Mouse (Mus musculus): ENCODE measurements around the gene Sstr2. TPM values are rescaled to one million over a fixed set of nuclear protein-coding genes. Genes with fewer than 3 reads are reported as not detected.

The Sstr2 gene
- total and polyA plus RNA-seq, 3 experiments = 0.77 to 0.82 TPM; not detected in 1

- no peaks in the 10 kb centered on the region for H3K27me3 ChIP-seq (ENCODE audit: control insufficient read depth in 1 of 2, insufficient read depth in 2 of 2, low read length in 2 of 2)
- peaks cover 7 to 24% of the 10 kb centered on the region in 2 experiments for H3K4me1 ChIP-seq (ENCODE audit: control insufficient read depth in 1 of 2, insufficient read depth in 2 of 2, low read length in 2 of 2)
- DNase-seq (ENCODE audit: low read depth, low spot score) = peak; percentile 90
- peak; percentile 71; the same call in 1 of the 2 replicates for TF ChIP-seq TBP (IDR thresholded peaks at IDR 0.05; ENCODE audit: low read depth, low read length)
- TF ChIP-seq ELF1 (IDR thresholded peaks at IDR 0.05; ENCODE audit: low read depth, low read length) = peak; percentile 96
- TF ChIP-seq UBTF (IDR thresholded peaks at IDR 0.05; ENCODE audit: borderline replicate concordance, insufficient read depth, low read depth, low read length) = 0 out of 2 replicates have a peak, but pooled peaks have one; percentile 40
- peak; percentile 35; the same call in 1 of the 2 replicates for TF ChIP-seq E2F4 (IDR thresholded peaks at IDR 0.05; ENCODE audit: borderline replicate concordance, low read depth, low read length)
- TF ChIP-seq ZMIZ1 (IDR thresholded peaks at IDR 0.05; ENCODE audit: low read depth, low read length) = peak; percentile 11; the same call in 1 of the 2 replicates
- TF ChIP-seq NELFE (IDR thresholded peaks at IDR 0.05; ENCODE audit: low read depth, low read length) = peak; percentile 91
- TF ChIP-seq CHD1 (IDR thresholded peaks at IDR 0.05; ENCODE audit: low read depth, low read length) = no peak
- TF ChIP-seq USF1 (IDR thresholded peaks at IDR 0.05; ENCODE audit: low read depth, low read length) = no peak
- peak; percentile 53 for TF ChIP-seq MXI1 (IDR thresholded peaks at IDR 0.05; ENCODE audit: low read depth, low read length)
- peak; percentile 48 for TF ChIP-seq KAT2A (conservative IDR thresholded peaks at IDR 0.05; ENCODE audit: low read depth, low read length)
- no peak; the same call in 1 of the 2 replicates for TF ChIP-seq ETS1 (IDR thresholded peaks at IDR 0.05; ENCODE audit: low read depth, low read length)
- TF ChIP-seq TCF12 (IDR thresholded peaks at IDR 0.05; ENCODE audit: low read depth, low read length) = peak; percentile 63
- peak; percentile 46 for TF ChIP-seq MAX (IDR thresholded peaks at IDR 0.05; ENCODE audit: low read length)
- TF ChIP-seq POLR2AphosphoS2 (IDR thresholded peaks at IDR 0.05; ENCODE audit: low read length) = peak; percentile 53; the same call in 1 of the 2 replicates
- peak; percentile 69; the same call in 1 of the 2 replicates for TF ChIP-seq SIN3A (IDR thresholded peaks at IDR 0.05; ENCODE audit: low read length)
- TF ChIP-seq HCFC1 (IDR thresholded peaks at IDR 0.05; ENCODE audit: low read depth, low read length) = peak; percentile 91
- 0 out of 2 replicates have a peak, but pooled peaks have one; percentile 28 for TF ChIP-seq NRF1 (IDR thresholded peaks at IDR 0.05; ENCODE audit: insufficient read depth, low read depth, low read length, poor library complexity, severe bottlenecking)
- peak; percentile 83 to 98 for TF ChIP-seq POLR2A (IDR thresholded peaks at IDR 0.05; ENCODE audit: control insufficient read depth in 1 of 2, insufficient read depth in 1 of 2, low read depth in 1 of 2, low read length in 2 of 2, poor library complexity in 1 of 2)
- TF ChIP-seq JUND (IDR thresholded peaks at IDR 0.05; ENCODE audit: low read depth, low read length) = no peak
- TF ChIP-seq RAD21 (IDR thresholded peaks at IDR 0.05; ENCODE audit: low read depth, low read length) = no peak
- TF ChIP-seq POLR2AphosphoS5 (IDR thresholded peaks at IDR 0.05; ENCODE audit: borderline replicate concordance, low read depth, low read length) = no peak
- no peak for TF ChIP-seq SMC3 (IDR thresholded peaks at IDR 0.05; ENCODE audit: low read depth, low read length)
- H3K9ac ChIP-seq (ENCODE audit: control insufficient read depth, low read depth, low read length, poor library complexity, severe bottlenecking) = peak within 1 kb of the TSS; percentile 89
- peaks cover 11% of the 10 kb centered on the region for H3K79me2 ChIP-seq (ENCODE audit: control insufficient read depth, insufficient read depth, low read length, poor library complexity)
- H3K4me3 ChIP-seq (ENCODE audit: control insufficient read depth in 1 of 2, insufficient read depth in 1 of 2, low read depth in 2 of 2, low read length in 2 of 2) = peak within 1 kb of the TSS; percentile 81 to 99
- H3K27ac ChIP-seq (ENCODE audit: control insufficient read depth, low read depth, low read length) = peak within 1 kb of the TSS; percentile 83
- H3K9me3 ChIP-seq (replicated peaks; ENCODE audit: insufficient read depth, low read length) = no peaks in the 10 kb centered on the region
- peaks cover 4 to 18% of the 10 kb centered on the region in 2 experiments; a peak in 2 of 4 replicates for H3K36me3 ChIP-seq (ENCODE audit: control insufficient read depth in 1 of 2, insufficient read depth in 2 of 2, low read length in 2 of 2)
Observed at GRCm38 (mm10) chr11:113649353-113650210, 30.4 kb downstream of the Sstr2 start, which contains the start of gene Slc39a11. Slc39a11 (minus strand) TSS chr11:113650079.

All from MEL (cell line).